Mouse (Mus musculus): ENCODE measurements around the gene Ccdc30.

Ccdc30 gene

DNA sequence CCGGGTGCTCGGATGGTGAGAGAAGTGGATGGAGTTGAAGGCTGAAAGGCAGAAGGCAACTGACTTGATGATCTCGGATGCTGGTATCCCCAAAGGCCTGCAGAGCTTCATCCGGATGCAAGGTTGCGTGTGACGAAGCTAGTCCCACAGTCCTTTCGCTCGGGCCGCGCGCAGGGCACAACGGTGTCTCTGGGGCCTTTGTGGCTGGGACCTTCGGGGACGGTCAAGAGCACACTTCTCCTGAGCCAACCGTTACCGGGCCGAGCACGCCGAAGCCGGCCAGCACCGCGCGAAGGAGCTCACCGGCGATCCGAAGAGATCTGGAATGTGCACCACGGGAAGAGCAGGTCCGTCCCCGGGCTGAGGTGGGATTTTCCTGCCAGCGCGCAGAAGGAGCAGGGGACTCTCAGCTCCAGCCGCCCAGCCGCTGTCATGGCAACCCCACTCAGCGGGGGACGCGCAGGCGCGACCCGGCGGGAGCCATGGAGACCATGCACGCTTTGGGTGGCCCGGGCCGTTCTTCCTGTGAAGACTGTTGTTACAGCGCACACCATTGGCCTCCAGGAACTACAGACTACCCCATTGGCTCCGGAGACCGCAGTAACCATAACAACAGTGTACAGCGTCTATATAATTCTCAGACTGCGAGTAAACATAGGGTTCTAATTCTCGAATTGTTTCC lies at the start of gene Ccdc30:
TSS of gene Ccdc30 (minus strand) at position 450 of the 682 bp plus-strand sequence.
- DNase-seq (ENCODE audit: low spot score) = peak; percentile 90

DNA sequence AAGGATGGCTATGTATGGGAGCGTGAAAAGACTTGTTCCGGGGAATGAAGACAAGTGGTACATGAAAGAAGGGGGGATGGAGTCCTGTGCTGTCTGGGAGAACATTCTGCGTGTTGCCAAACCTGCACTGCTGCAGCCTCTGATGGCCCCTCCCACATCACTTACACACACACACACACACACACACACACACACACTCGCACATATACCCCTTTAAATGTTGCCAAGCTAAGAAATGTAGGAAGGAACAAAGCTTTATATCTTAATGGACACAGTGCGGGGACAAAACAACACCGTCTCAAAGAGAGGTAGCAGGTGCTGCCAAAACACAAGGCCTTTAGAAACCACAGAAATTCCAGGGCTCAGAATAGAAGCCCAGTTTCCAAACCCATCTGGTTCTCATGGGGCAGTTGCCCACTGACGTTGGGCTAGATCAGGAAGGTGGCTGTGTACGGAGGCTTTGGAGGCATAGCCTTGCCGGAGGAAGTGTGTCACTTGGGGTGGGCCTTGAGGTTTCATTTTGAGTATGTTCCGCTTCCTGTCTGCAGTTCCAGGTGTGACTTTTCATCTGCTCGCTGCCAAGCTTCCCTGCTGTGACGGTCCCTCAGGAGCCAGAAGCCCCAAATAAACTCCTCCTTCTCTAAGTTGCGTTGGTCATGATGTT lies 48.6 kb upstream of the Ccdc30 start:
- no peak for DNase-seq (ENCODE audit: low spot score)

DNA sequence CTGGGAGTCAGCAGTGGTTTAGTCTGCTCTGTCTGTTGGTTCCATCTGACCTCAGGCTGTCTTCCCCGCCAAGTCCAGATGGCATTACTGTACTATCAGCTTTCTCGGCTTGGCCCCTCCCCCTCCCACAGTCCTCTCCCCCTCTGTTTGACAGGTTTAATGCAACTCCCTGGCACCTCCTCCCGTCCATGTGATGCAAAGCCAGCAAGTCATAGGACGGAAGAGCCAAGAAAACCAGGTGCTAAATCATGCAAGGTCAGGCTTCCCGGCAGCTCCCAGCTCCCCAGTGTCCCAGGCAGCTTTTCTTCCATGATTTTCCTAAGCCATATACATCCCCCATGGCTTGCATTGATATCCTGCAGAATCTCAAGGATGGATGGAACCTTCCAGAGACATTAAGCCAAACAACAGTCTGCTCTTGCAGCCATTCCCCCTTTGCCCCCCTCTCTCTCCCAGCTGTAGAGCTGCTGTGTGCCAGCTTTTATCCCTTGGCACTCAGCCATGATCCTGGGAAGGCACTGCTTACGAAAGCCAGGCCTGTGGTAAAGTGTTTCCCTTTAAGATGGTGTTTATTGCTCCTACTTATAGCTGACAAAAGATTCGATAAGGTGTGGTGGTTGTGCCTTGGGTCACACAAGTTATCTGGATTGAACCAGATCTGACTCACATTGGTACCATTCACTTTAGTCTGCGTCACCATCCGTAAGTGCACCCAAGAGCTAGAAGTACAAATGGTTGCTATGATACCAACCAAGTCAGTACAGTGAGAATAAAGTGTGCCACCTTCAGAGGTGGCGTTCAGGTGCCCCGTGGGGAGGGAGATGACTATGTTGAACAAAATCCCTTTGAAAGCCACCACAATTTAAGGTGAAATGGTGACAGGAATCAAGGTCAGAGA lies 47.8 kb upstream of the Ccdc30 start:
- no peak for DNase-seq (ENCODE audit: low spot score)

DNA sequence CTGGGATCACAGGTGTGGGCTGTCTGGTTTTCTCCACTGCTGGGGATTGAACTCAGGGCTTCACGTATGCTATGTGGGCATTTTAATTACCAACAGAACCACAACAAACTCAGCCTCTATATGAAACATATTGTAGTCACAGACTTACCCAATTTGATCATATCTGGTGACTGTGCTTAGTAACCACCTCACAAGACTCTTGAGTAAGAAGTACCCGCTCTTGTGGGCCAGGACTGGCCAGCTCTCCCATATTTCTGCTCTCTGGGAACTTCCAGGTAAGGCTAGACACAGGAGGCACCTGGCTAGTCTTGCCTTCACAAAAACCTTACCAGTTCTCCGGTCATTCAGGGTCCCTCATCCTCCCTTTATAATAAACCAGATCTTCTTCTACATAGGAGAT lies 47.1 kb upstream of the Ccdc30 start:
- no peak for DNase-seq (ENCODE audit: low spot score)

DNA sequence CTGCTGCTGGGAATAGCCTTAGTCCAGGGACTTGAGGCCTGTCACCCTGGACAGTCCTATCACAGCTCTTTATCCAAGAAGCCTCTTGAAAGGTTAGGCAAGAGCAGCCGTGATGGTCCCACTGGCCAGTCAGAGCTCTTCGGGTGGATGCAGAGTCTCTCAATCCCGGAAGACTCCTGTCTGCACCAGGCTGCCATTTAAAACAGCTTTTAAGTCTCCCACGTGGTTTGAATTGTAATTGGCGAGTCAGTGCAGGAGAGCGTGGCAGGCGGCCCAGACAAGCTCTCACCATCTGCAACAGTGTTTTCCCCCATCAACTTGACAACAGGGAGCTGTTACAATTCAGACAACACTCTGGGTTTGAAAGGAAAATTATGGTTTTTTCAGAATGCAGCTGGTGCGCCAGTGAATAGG lies 45.4 kb upstream of the Ccdc30 start:
- peak; percentile 13 for DNase-seq (ENCODE audit: low spot score)

DNA sequence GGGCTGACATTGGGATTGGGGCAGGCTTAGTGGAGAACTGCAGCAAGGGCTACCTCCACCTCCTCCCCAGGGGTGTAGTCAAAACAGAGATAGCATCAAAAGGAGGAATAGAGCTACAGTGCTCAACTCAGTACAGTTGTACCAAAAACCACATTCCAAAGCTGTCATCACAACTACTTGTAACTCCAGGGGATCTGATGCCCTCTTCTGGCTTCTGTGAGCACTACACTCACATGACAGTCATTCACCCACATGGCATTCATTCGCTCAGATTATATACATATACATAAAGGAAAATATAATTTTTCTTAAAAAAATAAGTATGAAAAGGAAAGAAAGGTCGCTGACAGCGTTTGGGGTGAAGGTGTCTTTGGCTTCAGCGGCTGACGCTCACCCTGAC lies 45.0 kb upstream of the Ccdc30 start:
- no peak for DNase-seq (ENCODE audit: low spot score)

DNA sequence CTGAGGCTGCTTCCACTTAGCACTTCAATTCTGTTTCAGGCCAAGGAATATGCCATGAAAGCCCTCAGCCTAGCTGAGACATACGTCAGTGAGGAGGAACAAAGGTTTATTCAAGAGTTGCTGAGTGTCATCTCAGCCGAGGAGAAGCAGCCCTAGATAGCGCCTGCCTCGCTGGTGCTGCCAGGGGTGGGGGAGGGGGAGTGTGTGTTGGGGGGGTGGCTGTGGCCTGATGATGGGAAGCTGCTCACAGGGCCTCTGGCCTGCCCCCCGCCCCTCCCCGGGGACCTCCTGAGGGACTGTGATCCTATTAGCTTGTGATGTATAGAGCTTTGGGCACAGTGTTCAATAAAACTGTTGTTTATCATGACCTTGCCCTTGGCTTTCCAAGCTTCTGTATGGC lies 38.2 kb upstream of the Ccdc30 start:
- DNase-seq (ENCODE audit: low spot score) = no peak

DNA sequence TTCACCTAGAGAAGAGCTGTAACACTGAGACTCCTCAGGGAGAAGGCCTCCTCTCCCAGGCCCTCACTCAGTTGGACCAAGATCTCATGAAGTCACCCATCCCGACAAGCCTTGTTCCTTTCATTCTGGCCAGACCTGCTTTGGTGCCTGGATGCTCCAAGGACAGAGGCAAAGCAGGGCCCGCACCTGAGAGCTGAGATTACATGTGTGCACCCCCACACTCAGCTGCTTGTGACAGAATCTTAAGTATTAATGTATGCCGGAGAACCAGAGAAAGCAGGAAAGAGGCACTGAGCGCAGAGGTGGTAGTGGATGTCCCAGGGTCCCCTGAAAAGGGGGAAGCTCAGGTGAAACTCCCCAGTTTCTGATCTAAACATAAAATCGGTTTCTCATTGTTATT lies 37.8 kb upstream of the Ccdc30 start:
- no peak for DNase-seq (ENCODE audit: low spot score)

DNA sequence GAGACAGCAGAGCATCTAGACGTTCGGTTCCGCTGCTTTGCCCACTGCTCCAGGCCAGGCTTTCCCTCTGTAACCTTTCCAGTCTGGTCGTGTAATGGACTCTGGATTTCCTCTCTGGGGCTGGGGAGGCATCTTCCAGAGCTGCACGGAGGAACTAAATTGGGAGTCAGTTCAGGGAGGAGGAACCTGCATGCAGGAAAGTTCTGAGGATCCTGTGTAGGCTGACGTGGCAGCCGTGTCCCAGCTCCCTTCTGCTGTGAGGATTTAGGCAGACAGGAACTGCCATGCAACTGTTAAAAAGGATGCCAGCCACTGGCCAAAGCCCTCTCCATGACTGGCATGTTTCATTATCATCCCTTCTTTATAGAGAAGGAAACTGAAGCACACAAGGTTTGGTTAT lies 35.1 kb upstream of the Ccdc30 start:
- no peak for DNase-seq (ENCODE audit: low spot score)

DNA sequence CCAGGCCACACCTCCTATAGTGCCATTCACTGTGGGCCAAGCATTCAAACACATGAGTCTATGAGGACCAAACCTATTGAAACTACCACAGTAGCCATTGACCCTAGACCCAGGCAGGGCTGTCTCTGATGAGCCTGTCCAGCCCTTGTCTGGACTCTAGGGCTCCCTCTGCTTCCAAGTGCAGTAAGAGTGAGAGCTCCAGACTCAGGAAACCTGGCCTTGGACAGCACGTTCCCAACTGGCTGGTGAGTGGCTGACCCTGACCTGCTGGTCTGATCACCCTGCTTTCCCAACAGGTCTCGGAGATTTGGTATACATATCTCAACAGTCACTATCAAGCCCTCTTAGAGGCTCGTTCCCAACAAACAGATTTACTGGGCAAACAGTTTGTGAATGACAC lies 32.5 kb upstream of the Ccdc30 start:
- DNase-seq (ENCODE audit: low spot score) = no peak

DNA sequence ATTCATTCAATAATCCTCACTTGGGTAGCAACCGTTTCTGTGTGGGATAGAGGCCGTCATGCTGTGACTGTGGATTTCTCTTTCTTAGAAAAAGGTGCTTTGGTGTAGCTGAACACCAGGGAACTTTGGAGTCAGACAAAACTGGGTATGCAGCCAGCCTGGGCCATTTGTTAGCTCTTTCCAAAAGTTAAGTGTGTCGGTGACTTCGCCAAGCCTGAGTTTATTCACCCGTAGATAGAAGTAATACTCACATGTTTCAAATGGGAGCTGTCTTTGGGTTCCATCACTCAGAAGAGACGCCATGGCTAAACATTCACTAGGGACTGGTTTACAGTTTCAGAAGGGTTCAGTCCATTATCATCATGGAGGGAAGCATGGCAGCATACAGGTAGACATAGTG lies 31.9 kb upstream of the Ccdc30 start:
- DNase-seq (ENCODE audit: low spot score) = no peak

DNA sequence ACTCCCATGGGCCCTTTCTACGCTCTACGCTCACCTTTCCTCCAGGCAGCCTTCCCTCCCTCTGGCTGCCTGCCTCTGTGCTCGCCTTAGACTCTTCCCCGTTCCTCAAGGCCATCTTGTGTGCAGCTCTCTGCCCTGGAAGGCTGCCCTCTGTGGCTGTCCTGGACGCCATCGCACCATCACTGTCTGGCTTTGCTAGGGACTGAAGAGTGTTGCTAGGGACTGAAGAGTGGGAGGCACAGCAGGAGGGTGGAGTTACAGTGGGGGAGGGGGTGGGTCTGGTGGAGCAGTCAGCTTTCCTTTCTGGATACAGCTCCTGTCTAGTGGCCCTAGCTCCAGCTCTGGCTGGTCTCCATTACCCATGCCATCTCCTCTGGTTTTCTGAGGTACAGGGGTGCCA lies 27.2 kb upstream of the Ccdc30 start:
- DNase-seq (ENCODE audit: low spot score) = no peak

DNA sequence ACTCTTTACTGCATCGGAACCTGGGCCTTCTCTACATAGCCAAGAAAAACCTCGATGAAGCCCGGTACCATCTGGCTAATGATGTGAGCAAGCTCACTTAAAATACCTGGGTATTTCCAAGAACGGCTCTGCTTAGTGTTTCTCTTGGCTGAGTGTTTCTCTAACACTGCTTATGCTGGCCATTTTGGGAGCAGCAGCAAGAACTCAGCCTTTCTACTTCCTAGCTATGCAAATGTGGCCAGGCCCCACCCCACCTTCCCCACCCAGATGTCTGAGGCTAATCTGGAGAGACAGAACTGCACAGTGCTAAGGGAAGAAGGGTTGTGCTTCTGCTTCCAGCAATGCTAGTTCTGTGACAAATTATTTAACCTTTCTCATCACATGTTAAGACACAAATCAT lies 26.5 kb upstream of the Ccdc30 start:
- DNase-seq (ENCODE audit: low spot score) = no peak

DNA sequence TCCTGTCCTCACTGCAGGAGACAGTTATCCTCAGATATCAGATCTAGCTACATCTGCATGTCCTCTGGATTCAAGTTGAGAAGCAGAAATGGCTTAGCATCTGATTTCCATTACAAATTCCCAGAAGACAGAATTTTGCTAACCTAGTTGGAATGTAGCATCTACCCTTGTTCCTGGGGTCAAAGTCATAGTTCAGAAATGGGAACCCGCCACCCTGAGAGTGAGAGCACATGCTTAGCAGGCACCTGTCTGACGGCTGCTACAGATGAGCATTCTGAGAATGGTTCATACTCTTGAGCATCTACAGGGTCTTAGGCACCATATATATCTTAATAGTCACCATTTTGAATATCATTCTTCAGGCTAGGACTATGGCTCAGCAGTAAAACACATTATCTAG lies 22.6 kb upstream of the Ccdc30 start:
- no peak for DNase-seq (ENCODE audit: low spot score)

DNA sequence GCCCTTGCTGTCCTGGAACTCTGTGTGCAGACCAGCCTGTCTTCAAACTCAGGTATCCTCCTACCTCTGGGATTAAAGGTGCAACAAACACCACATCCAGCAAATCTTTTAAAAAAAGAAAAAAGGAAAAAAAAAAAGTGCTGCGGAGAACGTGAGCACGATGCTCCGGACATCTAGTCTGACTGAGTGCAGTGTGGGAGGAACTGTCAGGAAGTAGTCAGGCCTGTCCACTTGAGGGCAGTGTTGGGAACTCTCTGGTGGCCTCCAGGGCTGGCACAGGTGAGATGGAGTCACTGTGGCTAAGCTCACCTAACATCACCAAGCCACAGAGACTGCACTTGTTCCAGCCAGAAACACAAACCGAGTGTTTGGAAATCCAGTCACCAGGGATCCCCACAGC lies 15.4 kb upstream of the Ccdc30 start:
- DNase-seq (ENCODE audit: low spot score) = no peak

DNA sequence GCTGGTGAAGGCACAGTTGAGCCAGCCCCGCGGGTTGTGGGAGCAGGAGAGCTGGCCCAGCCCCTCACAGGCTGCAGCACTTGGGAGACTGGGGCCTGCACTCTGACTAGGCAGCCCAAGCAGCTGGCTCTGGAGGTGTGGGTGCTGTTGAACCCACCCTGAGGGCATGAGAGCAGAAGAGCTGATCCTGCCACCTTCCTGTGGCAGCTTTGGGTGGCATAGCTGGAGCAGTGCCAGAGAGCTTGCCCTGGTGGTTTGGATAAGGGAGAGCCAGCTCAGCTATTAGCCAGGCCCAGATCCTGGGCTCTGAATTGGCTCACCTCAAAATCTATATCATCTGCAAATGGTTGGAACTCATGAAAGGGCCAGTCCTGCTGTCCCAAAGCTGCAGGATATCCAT lies 12.4 kb upstream of the Ccdc30 start:
- no peak for DNase-seq (ENCODE audit: low spot score)

DNA sequence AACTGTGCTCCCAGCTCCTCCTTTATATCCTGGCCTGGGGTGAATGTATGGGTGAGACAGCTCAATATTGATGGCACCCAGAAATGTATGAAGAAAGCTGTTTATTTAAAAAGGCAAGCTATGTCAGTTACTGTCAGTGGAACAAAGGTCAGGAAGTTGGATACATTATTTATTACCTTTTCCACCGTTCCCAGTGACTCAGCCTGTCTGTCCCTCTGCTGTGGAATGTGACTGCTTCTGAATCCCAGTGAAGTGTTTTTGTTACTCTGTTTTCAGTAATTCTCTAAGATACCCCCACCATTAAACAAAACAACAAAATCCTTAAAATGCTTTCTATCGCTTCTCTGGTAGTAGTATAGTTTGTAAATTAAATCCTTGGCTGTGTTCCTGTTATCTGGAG lies 10.3 kb upstream of the Ccdc30 start:
- DNase-seq (ENCODE audit: low spot score) = no peak

DNA sequence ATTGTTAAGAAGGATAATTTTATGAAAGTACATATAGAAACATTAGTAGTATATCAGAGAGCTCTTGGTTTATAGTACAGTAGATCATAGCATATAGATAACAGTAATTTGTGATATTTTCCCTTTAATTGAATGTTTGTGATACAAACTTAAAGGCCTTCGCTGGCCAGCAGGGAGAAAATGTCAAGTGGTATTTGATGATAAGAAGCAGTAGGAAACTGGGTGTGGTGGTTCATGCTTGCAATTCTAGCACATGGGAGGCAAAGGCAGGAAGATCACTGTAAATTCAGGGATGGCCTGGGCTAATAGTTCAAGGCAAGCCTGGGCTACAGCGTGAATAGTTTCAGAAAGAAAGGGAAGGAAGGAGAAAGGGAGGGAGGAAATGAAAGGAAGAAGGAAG lies 9.8 kb upstream of the Ccdc30 start:
- DNase-seq (ENCODE audit: low spot score) = no peak

DNA sequence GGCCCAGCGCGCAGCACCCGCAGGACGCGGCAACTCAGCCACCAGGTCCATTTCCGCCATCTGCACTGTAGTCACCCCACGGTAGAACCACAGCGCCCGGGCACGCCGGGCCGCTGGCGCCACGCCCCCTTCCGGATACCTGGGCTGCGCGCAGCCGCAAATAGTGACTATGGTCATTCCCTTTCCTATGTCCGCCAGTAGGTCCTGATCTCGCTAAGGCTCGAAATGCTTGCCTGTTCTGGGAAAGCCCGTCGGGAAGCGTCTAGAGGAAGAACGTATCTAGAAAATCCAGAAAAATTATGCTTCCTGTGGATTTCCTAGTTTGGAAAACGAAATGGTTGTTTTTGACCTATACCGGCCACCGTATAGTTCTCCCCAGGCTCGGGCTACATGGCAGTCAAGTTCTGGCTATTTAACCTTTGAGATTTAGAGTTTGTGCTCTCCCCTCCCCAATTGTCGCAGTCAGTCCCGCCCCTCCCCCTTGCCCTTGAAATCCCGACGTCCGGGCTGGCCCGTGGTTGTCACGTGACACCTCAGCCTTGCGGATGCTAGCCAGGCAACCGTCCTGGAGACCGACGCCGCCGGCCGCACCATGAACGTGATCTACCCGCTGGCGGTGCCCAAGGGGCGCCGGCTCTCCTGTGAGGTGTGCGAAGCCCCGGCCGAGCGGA lies 7.1 kb upstream of the Ccdc30 start, which contains the start of the genes Ppcs and Zmynd12:
TSS of gene Ppcs (minus strand) at position 127 of the 671 bp plus-strand sequence.
TSS of gene Zmynd12 (plus strand) at position 521 of the 671 bp plus-strand sequence.
- peak; percentile 86 for DNase-seq (ENCODE audit: low spot score)

DNA sequence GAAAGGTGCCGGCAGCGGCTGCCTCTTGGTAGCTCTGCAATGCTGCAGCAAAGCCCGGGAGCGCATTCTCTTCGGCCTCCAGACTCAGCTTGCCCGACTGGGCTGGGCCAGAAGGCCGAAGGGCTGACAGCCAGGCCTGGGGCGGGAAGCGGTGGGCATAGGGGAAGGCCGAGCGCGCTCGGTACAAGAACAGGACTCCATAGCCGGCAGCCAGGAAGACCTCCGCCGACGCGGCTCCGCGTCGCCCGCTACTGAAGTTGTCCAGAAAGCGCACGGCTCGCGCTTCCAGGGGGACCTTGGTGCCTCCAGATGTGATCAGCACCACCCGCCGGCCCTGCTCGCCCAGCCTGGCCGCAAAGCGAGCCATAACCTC lies 6.6 kb upstream of the Ccdc30 start:
- no peak for DNase-seq (ENCODE audit: low spot score)

DNA sequence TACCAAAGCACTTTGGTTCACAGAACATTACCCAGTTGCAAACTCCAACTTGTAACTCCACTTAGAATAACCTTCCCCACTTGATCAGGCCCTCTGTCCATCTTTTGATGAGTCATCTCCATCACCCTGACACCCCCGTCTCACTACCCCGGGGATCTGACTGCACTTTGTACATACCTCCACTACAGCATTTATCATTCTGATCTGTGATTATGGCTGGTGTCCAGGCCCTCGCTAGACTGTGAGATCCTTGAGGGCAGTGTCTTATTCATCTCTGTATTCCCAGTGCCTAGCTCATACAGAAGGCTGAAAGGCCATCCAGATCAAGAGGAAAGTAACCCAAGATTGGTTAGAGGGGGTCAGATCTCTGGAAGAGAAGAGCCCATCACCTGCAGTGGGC lies 5.9 kb upstream of the Ccdc30 start:
- DNase-seq (ENCODE audit: low spot score) = no peak

DNA sequence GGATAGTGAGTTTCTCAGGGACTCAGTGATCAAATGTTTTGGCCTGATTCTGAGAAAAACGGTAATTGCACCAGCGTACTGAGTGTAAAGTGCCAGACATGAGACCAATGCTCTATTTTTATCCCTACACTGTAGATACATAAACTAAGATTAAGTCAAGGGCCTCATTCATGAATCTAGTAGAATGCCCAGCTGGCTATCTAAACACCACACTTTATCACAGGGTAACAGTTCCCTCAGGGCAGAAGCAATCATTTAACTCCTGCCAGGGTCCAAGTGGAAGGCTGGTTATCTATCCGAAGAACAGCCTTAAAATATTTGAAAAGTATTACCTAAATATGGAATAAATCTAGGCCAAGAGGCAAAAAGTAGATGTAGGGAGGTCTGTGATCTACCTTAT lies 2.6 kb upstream of the Ccdc30 start:
- DNase-seq (ENCODE audit: low spot score) = no peak

Measured in ovary, postnatal 10 days (tissue).